8 mouse cellular contexts compared by ENCODE assay signal in the genomic region with DNA sequence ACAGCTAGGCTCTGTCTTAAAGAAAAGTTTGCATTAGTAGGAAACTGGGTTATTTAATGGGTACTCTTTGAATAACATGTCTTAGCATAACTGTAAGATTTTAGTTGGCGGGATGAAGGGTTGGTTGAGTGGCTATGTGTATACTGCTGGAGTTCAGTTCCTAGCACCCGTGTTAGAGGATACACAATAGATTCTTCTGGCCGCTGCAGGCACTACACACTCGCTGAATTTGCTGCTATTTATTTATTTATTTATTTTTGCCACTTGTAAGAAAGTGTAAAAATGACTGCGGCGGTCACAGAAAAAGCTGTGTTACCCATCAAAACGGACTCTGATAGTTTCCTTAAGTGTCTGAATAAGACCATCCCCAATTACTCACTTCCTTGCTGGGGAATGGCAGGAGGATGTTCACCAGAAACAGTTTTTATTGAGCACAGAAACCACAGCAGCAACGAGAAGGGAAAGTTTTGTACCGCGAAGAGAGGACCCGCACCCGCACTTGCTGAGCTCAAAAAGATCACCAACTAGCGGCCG. TPM values are rescaled to one million over a fixed set of nuclear protein-coding genes. Genes with fewer than 3 reads are reported as not detected.
DNase-seq lines count a peak whose midpoint lies in the region; ATAC-seq and TF ChIP-seq lines count a peak whose summit lies in the region.

No protein-coding gene starts in this region.

- H3K36me3 ChIP-seq in spleen, adult 2 months (ENCODE audit: control insufficient read depth, insufficient read depth, low read length), result peaks cover 2% of the 10 kb centered on the region; the same call in 1 of the 2 replicates
- peaks cover 12% of the 10 kb centered on the region; the same call in 1 of the 2 replicates for H3K36me3 ChIP-seq in embryonic facial prominence, embryonic 15.5 days
- H3K36me3 ChIP-seq in intestine, embryonic 15.5 days, result 0 out of 2 replicates have a peak, but pooled peaks cover 5% of the 10 kb centered on the region
- no peaks in the 10 kb centered on the region for H3K36me3 ChIP-seq in midbrain, embryonic 15.5 days (replicated peaks)

- no peak for TF ChIP-seq POLR2A in spleen, adult 2 months (IDR thresholded peaks at IDR 0.05; ENCODE audit: low read depth, low read length)

- peak in 1 of 2 experiments; percentile 26 for DNase-seq in spleen, adult 2 months (ENCODE audit: low read depth in 1 of 2, low spot score in 2 of 2)
- DNase-seq in spleen, postnatal 36 days (ENCODE audit: low spot score in 2 of 2), result no peak
- DNase-seq in right cerebral cortex, adult 18-20 months, result no peak
- DNase-seq in gastrocnemius, postnatal 10 days, result no peak
- no peak for DNase-seq in kidney, postnatal 10 days

- H3K9ac ChIP-seq in embryonic facial prominence, embryonic 15.5 days, result peak overlapping the region; percentile 63
- H3K9ac ChIP-seq in intestine, embryonic 15.5 days, result peak overlapping the region; percentile 51
- H3K9ac ChIP-seq in midbrain, embryonic 15.5 days, result peak overlapping the region; percentile 42; the same call in 1 of the 2 replicates

- H3K27me3 ChIP-seq in spleen, adult 2 months (ENCODE audit: control insufficient read depth, insufficient read depth, low read length), result no peaks in the 10 kb centered on the region
- H3K27me3 ChIP-seq in embryonic facial prominence, embryonic 15.5 days, result no peaks in the 10 kb centered on the region
- H3K27me3 ChIP-seq in intestine, embryonic 15.5 days (replicated peaks), result no peaks in the 10 kb centered on the region
- no peaks in the 10 kb centered on the region for H3K27me3 ChIP-seq in midbrain, embryonic 15.5 days (replicated peaks)

- H3K4me3 ChIP-seq in spleen, adult 2 months (ENCODE audit: extremely low read depth, insufficient read depth, insufficient read length), result peak overlapping the region; percentile 93
- H3K4me3 ChIP-seq in embryonic facial prominence, embryonic 15.5 days (replicated peaks), result peak overlapping the region; percentile 90
- peak overlapping the region; percentile 78 for H3K4me3 ChIP-seq in intestine, embryonic 15.5 days (replicated peaks)
- peak overlapping the region; percentile 92 for H3K4me3 ChIP-seq in midbrain, embryonic 15.5 days

- no peak for TF ChIP-seq CTCF in spleen, adult 2 months (IDR thresholded peaks at IDR 0.05; ENCODE audit: extremely low read depth, insufficient read depth, insufficient read length, insufficient replicate concordance)

- peak overlapping the region; percentile 50 for H3K4me2 ChIP-seq in embryonic facial prominence, embryonic 15.5 days (replicated peaks)
- peak overlapping the region; percentile 48 for H3K4me2 ChIP-seq in intestine, embryonic 15.5 days (replicated peaks)
- peak overlapping the region; percentile 67 for H3K4me2 ChIP-seq in midbrain, embryonic 15.5 days

- WGBS in spleen, adult 2 months, result 1% methylated on average over 14 of the region's 14 CpGs
- WGBS in embryonic facial prominence, embryonic 15.5 days, result 2% methylated on average over 14 of the region's 14 CpGs
- 1% methylated on average over 14 of the region's 14 CpGs for WGBS in intestine, embryonic 15.5 days
- 5% methylated on average over 14 of the region's 14 CpGs for WGBS in midbrain, embryonic 15.5 days

- ATAC-seq in embryonic facial prominence, embryonic 15.5 days (ENCODE audit: insufficient number of reproducible peaks, low FRiP score, low TSS enrichment, low read depth), result no peak
- peak; percentile 24 for ATAC-seq in intestine, embryonic 15.5 days
- ATAC-seq in midbrain, embryonic 15.5 days (replicated peaks), result no peak

- peaks cover 4% of the 10 kb centered on the region; the same call in 1 of the 2 replicates for H3K4me1 ChIP-seq in spleen, adult 2 months (ENCODE audit: control insufficient read depth, insufficient read depth, insufficient read length)
- H3K4me1 ChIP-seq in embryonic facial prominence, embryonic 15.5 days, result peaks cover 9% of the 10 kb centered on the region
- H3K4me1 ChIP-seq in intestine, embryonic 15.5 days (replicated peaks), result peaks cover 2% of the 10 kb centered on the region; the same call in 1 of the 2 replicates
- H3K4me1 ChIP-seq in midbrain, embryonic 15.5 days, result peaks cover 17% of the 10 kb centered on the region

- peak overlapping the region; percentile 87 for H3K27ac ChIP-seq in spleen, adult 2 months (ENCODE audit: insufficient read depth, low read length)
- peak overlapping the region; percentile 98 for H3K27ac ChIP-seq in embryonic facial prominence, embryonic 15.5 days (replicated peaks)
- peak overlapping the region; percentile 91 for H3K27ac ChIP-seq in intestine, embryonic 15.5 days
- peak overlapping the region; percentile 82 for H3K27ac ChIP-seq in midbrain, embryonic 15.5 days

- no peaks in the 10 kb centered on the region for H3K9me3 ChIP-seq in embryonic facial prominence, embryonic 15.5 days (replicated peaks)
- H3K9me3 ChIP-seq in intestine, embryonic 15.5 days, result no peaks in the 10 kb centered on the region
- H3K9me3 ChIP-seq in midbrain, embryonic 15.5 days, result no peaks in the 10 kb centered on the region

RNA-seq across cellular contexts. Expression of a gene that starts 0.7 kb away (rescaled TPM):
- polyA plus RNA-seq in spleen, adult 2 months (2012; rRNA removed), result 26.5 and 26.8 TPM in 2 replicates
- 81.7 and 83.2 TPM in 2 replicates for polyA plus RNA-seq in embryonic facial prominence, embryonic 15.5 days (2015; fragmentation: Nextera tagmentation; extraction: Ambion mirVana)
- 100 and 101 TPM in 2 replicates for polyA plus RNA-seq in intestine, embryonic 15.5 days (2015; fragmentation: Nextera tagmentation; extraction: Ambion mirVana)
- 65.0 and 66.2 TPM in 2 replicates for polyA plus RNA-seq in midbrain, embryonic 15.5 days (2015; fragmentation: Nextera tagmentation; extraction: Ambion mirVana)
- 10 to 100 TPM; 15.1 to 21.3 TPM for total RNA-seq in gastrocnemius, postnatal 10 days (2021)

RNA-seq across cellular contexts. Expression of a gene that starts 4.7 kb away (rescaled TPM):
- polyA plus RNA-seq in spleen, adult 2 months (2012; rRNA removed), result 3.1 and 3.3 TPM in 2 replicates
- 61.3 and 64.4 TPM in 2 replicates for polyA plus RNA-seq in embryonic facial prominence, embryonic 15.5 days (2015; fragmentation: Nextera tagmentation; extraction: Ambion mirVana)
- polyA plus RNA-seq in intestine, embryonic 15.5 days (2015; fragmentation: Nextera tagmentation; extraction: Ambion mirVana), result 49.0 and 49.1 TPM in 2 replicates
- 57.7 and 59.3 TPM in 2 replicates for polyA plus RNA-seq in midbrain, embryonic 15.5 days (2015; fragmentation: Nextera tagmentation; extraction: Ambion mirVana)
- 1 to 10 TPM; 9.0 to 9.9 TPM for total RNA-seq in gastrocnemius, postnatal 10 days (2021)

RNA-seq across cellular contexts. Expression of a gene that starts 27.8 kb away (rescaled TPM):
- polyA plus RNA-seq in spleen, adult 2 months (2012; rRNA removed), result 4.0 and 4.8 TPM in 2 replicates
- 22.6 and 26.0 TPM in 2 replicates for polyA plus RNA-seq in embryonic facial prominence, embryonic 15.5 days (2015; fragmentation: Nextera tagmentation; extraction: Ambion mirVana)
- 19.1 and 20.8 TPM in 2 replicates for polyA plus RNA-seq in intestine, embryonic 15.5 days (2015; fragmentation: Nextera tagmentation; extraction: Ambion mirVana)
- polyA plus RNA-seq in midbrain, embryonic 15.5 days (2015; fragmentation: Nextera tagmentation; extraction: Ambion mirVana), result 25.3 and 27.9 TPM in 2 replicates
- total RNA-seq in gastrocnemius, postnatal 10 days (2021), result 10 to 100 TPM; 11.8 TPM

RNA-seq across cellular contexts. Expression of a gene that starts 28.1 kb away (rescaled TPM):
- polyA plus RNA-seq in spleen, adult 2 months (2012; rRNA removed), result 0.12 TPM in 2 replicates
- 1.4 and 3.8 TPM in 2 replicates for polyA plus RNA-seq in embryonic facial prominence, embryonic 15.5 days (2015; fragmentation: Nextera tagmentation; extraction: Ambion mirVana)
- polyA plus RNA-seq in intestine, embryonic 15.5 days (2015; fragmentation: Nextera tagmentation; extraction: Ambion mirVana), result 1.5 and 1.7 TPM in 2 replicates
- 17.8 and 20.3 TPM in 2 replicates for polyA plus RNA-seq in midbrain, embryonic 15.5 days (2015; fragmentation: Nextera tagmentation; extraction: Ambion mirVana)
- 1 to 10 TPM in 1 of 2 experiments, under 1 TPM in 1; 0.68 to 1.2 TPM for total RNA-seq in gastrocnemius, postnatal 10 days (2021)

RNA-seq across cellular contexts. Expression of a gene that starts 38.5 kb away (rescaled TPM):
- polyA plus RNA-seq in spleen, adult 2 months (2012; rRNA removed), result 0.77 and 0.89 TPM in 2 replicates
- 31.8 and 34.2 TPM in 2 replicates for polyA plus RNA-seq in embryonic facial prominence, embryonic 15.5 days (2015; fragmentation: Nextera tagmentation; extraction: Ambion mirVana)
- polyA plus RNA-seq in intestine, embryonic 15.5 days (2015; fragmentation: Nextera tagmentation; extraction: Ambion mirVana), result 40.0 and 51.6 TPM in 2 replicates
- 53.0 and 53.2 TPM in 2 replicates for polyA plus RNA-seq in midbrain, embryonic 15.5 days (2015; fragmentation: Nextera tagmentation; extraction: Ambion mirVana)
- total RNA-seq in gastrocnemius, postnatal 10 days (2021), result 10 to 100 TPM; 45.4 to 49.9 TPM

Comparison
In these comparisons a context has a peak if more than half of its experiments do, and no peak if none do; other contexts are left out.
1. RNA of a gene that starts 4.7 kb away (polyA plus RNA-seq): 61.3 to 64.4 TPM in embryonic facial prominence, embryonic 15.5 days, 57.7 to 59.3 TPM in midbrain, embryonic 15.5 days and 49.0 to 49.1 TPM in intestine, embryonic 15.5 days; 3.1 to 3.3 TPM in spleen, adult 2 months; every median in the first group is over 10 times any median in the second.
2. Peak in every context shown above with its lines, with median percentiles within 50 percentile points of each other: H3K27ac ChIP-seq, H3K4me3 ChIP-seq, H3K4me2 ChIP-seq and H3K9ac ChIP-seq.